Mouse (Mus musculus) heart, embryonic 12.5 days (tissue): Measurements from ENCODE around the gene Tmem233. TPM values are rescaled to one million over a fixed set of nuclear protein-coding genes. Genes with fewer than 3 reads are reported as not detected.

ENCODE experiments used
- ATAC-seq: fragments of 200-750 bp; cut with Nextera tagmentation; 2 replicates; pipeline ENCODE4 v1.8.0; 2017; ENCODE audit warnings: moderate TSS enrichment, moderate library complexity; ENCODE audit not compliant: insufficient number of reproducible peaks, low FRiP score
- H3K27ac ChIP-seq: fragments of 300-500 bp; sonication (generic); 2 replicates; pipeline ENCODE4 v1.5.1; 2016; ENCODE audit warnings: mild to moderate bottlenecking, moderate library complexity; ENCODE audit not compliant: poor library complexity, severe bottlenecking
- H3K27me3 ChIP-seq: fragments of 300-500 bp; sonication (generic); replicated peaks from 2 replicates; pipeline ENCODE4 v1.6.1; 2016; ENCODE audit warnings: mild to moderate bottlenecking, moderate library complexity
- H3K36me3 ChIP-seq: fragments of 300-500 bp; sonication (generic); 2 replicates; pipeline ENCODE4 v1.6.1; 2016; ENCODE audit warnings: mild to moderate bottlenecking, moderate library complexity
- H3K4me1 ChIP-seq: fragments of 300-500 bp; sonication (generic); replicated peaks from 2 replicates; pipeline ENCODE4 v1.6.1; 2016; ENCODE audit warnings: mild to moderate bottlenecking
- H3K4me2 ChIP-seq: fragments of 300-500 bp; sonication (generic); 2 replicates; pipeline ENCODE4 v1.6.1; 2016; ENCODE audit warnings: mild to moderate bottlenecking, moderate library complexity
- H3K4me3 ChIP-seq: fragments of 300-500 bp; sonication (generic); 2 replicates; pipeline ENCODE4 v1.5.1; 2016; ENCODE audit warnings: mild to moderate bottlenecking
- H3K9ac ChIP-seq: fragments of 300-500 bp; sonication (generic); 2 replicates; pipeline ENCODE4 v1.6.1; 2016; ENCODE audit warnings: mild to moderate bottlenecking, moderate library complexity
- H3K9me3 ChIP-seq: fragments of 300-500 bp; sonication (generic); replicated peaks from 2 replicates; pipeline ENCODE4 v1.6.1; 2016; ENCODE audit warnings: mild to moderate bottlenecking, moderate library complexity
- WGBS: fragments of 180-500 bp; shearing (Covaris S2); methylation state at CpG from one replicate; pipeline ENCODE4 v1.1.7; 2016; 5-methylcytosine and 5-hydroxymethylcytosine counted together
- polyA plus RNA-seq: library from polyadenylated mRNA; unstranded; fragments of >200 nt; fragmentation: Nextera tagmentation; extraction: Ambion mirVana; gene quantifications from 2 replicates; pipeline ENCODE4 v1.2.1, GENCODE M21; 2016

The Tmem233 gene
- polyA plus RNA-seq, 1 experiment from 2014 or later: not detected

DNA sequence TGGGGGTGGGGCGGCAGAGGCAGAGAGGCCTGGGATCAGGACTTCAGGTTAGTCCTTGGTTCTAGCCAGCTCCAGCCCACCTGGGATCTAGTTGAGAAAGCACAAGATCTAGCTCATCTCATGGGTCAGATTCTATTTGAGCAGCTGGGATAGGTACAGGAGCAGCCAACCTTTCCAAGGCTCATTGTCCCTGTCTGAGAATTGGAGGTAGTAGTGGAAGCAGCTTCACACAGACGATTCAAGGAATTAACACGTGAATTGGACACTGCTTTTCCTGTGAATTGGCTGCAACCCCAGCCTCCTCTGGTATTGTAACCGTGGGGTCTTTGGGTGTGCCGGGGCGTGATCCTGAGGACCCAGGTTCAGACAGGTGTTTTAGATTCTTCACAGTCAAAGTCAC, 30.2 kb downstream of the Tmem233 start:
- ATAC-seq: no peak
- 46% methylated on average over 6 of the region's 6 CpGs for WGBS

GRCm38 (mm10) chr5:116052171-116052570, 30.9 kb downstream of the Tmem233 start:
- Histone ChIP-seq H3K9me3 (no peaks in the 10 kb centered on the region), H3K27me3 (0 out of 2 replicates have a peak, but pooled peaks cover 7% of the 10 kb centered on the region), H3K4me3 (no peak overlapping the region), H3K4me2 (no peak overlapping the region), H3K4me1 (0 out of 2 replicates have a peak, but pooled peaks cover 2% of the 10 kb centered on the region), H3K9ac (no peak overlapping the region), H3K27ac (no peak overlapping the region), H3K36me3 (no peaks in the 10 kb centered on the region)
- WGBS: 75% methylated on average over 5 of the region's 5 CpGs
- ATAC-seq: no peak

More for the DNA sequence above, 30.2 kb downstream of the Tmem233 start:
- Histone ChIP-seq H3K27ac (no peak overlapping the region), H3K4me1 (0 out of 2 replicates have a peak, but pooled peaks cover 2% of the 10 kb centered on the region), H3K27me3 (0 out of 2 replicates have a peak, but pooled peaks cover 7% of the 10 kb centered on the region), H3K9me3 (no peaks in the 10 kb centered on the region), H3K9ac (no peak overlapping the region), H3K4me2 (no peak overlapping the region), H3K4me3 (no peak overlapping the region), H3K36me3 (no peaks in the 10 kb centered on the region)

GRCm38 (mm10) chr5:116049821-116050220, 33.2 kb downstream of the Tmem233 start:
- Histone ChIP-seq H3K27ac (no peak overlapping the region), H3K36me3 (no peaks in the 10 kb centered on the region), H3K4me3 (no peak overlapping the region), H3K9ac (no peak overlapping the region), H3K4me1 (0 out of 2 replicates have a peak, but pooled peaks cover 2% of the 10 kb centered on the region), H3K9me3 (no peaks in the 10 kb centered on the region), H3K27me3 (0 out of 2 replicates have a peak, but pooled peaks cover 7% of the 10 kb centered on the region), H3K4me2 (no peak overlapping the region)
- WGBS: 75% methylated on average over 4 of the region's 4 CpGs
- ATAC-seq: no peak

GRCm38 (mm10) chr5:116048321-116048720, 34.7 kb downstream of the Tmem233 start:
- 66% methylated on average over 3 of the region's 3 CpGs for WGBS
- no peak for ATAC-seq
- H3K4me1 ChIP-seq: 0 out of 2 replicates have a peak, but pooled peaks cover 2% of the 10 kb centered on the region
- 0 out of 2 replicates have a peak, but pooled peaks cover 7% of the 10 kb centered on the region for H3K27me3 ChIP-seq
- H3K4me2 ChIP-seq: no peak overlapping the region
- no peak overlapping the region for H3K27ac ChIP-seq
- H3K4me3 ChIP-seq: no peak overlapping the region
- no peak overlapping the region for H3K9ac ChIP-seq
- H3K9me3 ChIP-seq: no peaks in the 10 kb centered on the region
- H3K36me3 ChIP-seq: no peaks in the 10 kb centered on the region

DNA sequence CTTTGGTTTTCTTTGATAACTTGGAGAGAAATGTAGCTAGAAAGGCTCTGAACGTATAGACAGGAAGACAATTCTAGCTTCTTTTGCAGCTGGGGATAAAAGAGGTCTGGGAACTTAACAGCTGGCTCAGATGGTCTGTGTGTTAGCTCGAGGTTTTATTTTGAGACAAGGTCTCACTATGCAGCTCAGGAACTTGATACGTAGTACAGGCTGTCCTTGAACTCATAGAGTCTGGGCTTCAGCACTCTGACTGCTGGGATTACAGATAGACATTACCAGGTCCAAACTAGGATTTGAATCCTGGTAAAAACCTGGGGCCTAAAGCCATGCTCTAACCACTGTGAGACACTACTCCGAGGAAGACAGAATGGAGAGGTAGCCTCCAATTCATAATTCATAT, 36.8 kb downstream of the Tmem233 start:
- Histone ChIP-seq H3K4me1 (0 out of 2 replicates have a peak, but pooled peaks cover 2% of the 10 kb centered on the region), H3K36me3 (no peaks in the 10 kb centered on the region), H3K4me2 (no peak overlapping the region), H3K9me3 (no peaks in the 10 kb centered on the region), H3K27ac (no peak overlapping the region), H3K9ac (no peak overlapping the region), H3K27me3 (no peaks in the 10 kb centered on the region), H3K4me3 (no peak overlapping the region)
- 74% methylated on average over 4 of the region's 4 CpGs for WGBS
- no peak for ATAC-seq

GRCm38 (mm10) chr5:116045581-116045980, 37.5 kb downstream of the Tmem233 start:
- no peak overlapping the region for H3K4me2 ChIP-seq
- 0 out of 2 replicates have a peak, but pooled peaks cover 4% of the 10 kb centered on the region for H3K27me3 ChIP-seq
- H3K9me3 ChIP-seq: no peaks in the 10 kb centered on the region
- 80% methylated on average over 8 of the region's 8 CpGs for WGBS
- no peak for ATAC-seq
- H3K4me1 ChIP-seq: 0 out of 2 replicates have a peak, but pooled peaks cover 2% of the 10 kb centered on the region
- H3K27ac ChIP-seq: no peak overlapping the region
- H3K4me3 ChIP-seq: no peak overlapping the region
- no peaks in the 10 kb centered on the region for H3K36me3 ChIP-seq
- H3K9ac ChIP-seq: no peak overlapping the region

DNA sequence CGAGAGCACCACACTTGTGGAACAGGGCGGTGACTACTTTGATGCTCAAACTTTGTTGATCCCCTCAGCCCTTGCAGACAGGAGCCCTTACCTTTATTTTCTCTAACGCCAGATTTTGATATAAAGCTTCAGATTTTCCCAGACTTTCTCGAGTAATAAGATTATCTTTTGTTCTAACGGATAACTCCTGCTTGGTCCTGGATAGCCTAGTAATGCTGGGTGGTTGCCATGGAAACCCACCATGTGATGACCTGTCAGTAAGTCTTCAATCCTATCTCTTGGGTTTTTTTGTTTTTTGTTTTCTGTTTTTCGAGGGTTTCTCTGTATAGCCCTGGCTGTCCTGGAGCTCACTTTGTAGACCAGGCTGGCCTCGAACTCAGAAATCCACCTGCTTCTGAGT, 40.8 kb downstream of the Tmem233 start:
- Histone ChIP-seq H3K27ac (no peak overlapping the region), H3K9ac (no peak overlapping the region), H3K4me2 (no peak overlapping the region), H3K36me3 (no peaks in the 10 kb centered on the region), H3K9me3 (no peaks in the 10 kb centered on the region), H3K27me3 (0 out of 2 replicates have a peak, but pooled peaks cover 8% of the 10 kb centered on the region), H3K4me3 (no peak overlapping the region), H3K4me1 (no peaks in the 10 kb centered on the region)
- WGBS: 57% methylated on average over 7 of the region's 7 CpGs
- ATAC-seq: no peak

- 0 out of 2 replicates have a peak, but pooled peaks cover 15% of the 10 kb centered on the region for H3K27me3 ChIP-seq
- H3K4me2 ChIP-seq: peak overlapping the region; percentile 39
- no peak overlapping the region for H3K9ac ChIP-seq
- no peaks in the 10 kb centered on the region for H3K4me1 ChIP-seq
- ATAC-seq: no peak
- 0 out of 2 replicates have a peak, but pooled peaks cover 5% of the 10 kb centered on the region for H3K9me3 ChIP-seq
- WGBS: 26% methylated on average over 11 of the region's 11 CpGs
- H3K27ac ChIP-seq: no peak overlapping the region
- 0 out of 2 replicates have a peak overlapping the region, but pooled peaks have one; percentile 4 for H3K4me3 ChIP-seq
- no peaks in the 10 kb centered on the region for H3K36me3 ChIP-seq
Observed at GRCm38 (mm10) chr5:116039706-116040105, 43.3 kb downstream of the Tmem233 start.

DNA sequence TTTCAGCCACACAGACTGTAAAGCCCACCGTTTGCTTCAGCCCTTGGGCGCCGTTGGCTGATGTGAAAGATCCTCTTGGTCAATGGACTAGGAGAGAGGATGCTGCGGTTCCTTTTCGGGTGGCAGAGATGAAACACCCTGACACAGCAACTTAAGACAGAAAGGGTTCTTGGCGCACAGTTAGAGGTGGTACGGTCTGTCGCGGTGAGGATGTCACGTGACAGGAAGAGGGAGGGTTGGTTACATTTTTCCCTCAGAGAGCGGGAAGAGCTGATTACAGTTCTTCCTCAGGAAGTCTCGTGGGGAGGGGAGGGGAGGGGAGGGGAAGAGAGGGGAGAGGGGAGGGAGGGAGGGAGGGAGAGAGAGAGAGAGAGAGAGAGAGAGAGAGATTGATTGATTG, 45.3 kb downstream of the Tmem233 start:
- WGBS: 47% methylated on average over 11 of the region's 12 CpGs
- ATAC-seq: no peak
- no peaks in the 10 kb centered on the region for H3K36me3 ChIP-seq

DNA sequence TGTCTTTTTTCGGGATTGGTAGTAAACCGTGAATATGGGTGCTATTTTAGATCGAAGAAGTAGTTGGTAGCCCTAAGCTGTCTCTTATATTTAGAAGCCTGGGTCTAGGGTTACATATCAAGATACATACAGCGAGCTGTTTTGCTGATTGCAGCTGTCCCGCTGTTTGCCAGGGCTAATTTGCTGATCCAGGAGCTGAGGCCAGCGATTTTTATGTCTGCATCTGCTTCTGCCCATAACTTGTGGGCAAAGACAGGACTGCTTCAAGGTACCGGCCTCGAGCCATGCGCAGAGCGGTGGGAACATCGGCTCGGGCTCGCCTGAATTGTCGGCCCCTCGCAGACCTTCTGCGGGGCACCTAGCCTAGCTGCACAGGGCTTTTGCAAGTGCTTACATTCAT, 46.6 kb downstream of the Tmem233 start:
- Histone ChIP-seq H3K27me3 (0 out of 2 replicates have a peak, but pooled peaks cover 15% of the 10 kb centered on the region), H3K27ac (no peak overlapping the region), H3K4me2 (no peak overlapping the region), H3K4me1 (no peaks in the 10 kb centered on the region), H3K9me3 (0 out of 2 replicates have a peak, but pooled peaks cover 5% of the 10 kb centered on the region), H3K36me3 (no peaks in the 10 kb centered on the region), H3K9ac (no peak overlapping the region), H3K4me3 (no peak overlapping the region)
- no peak for ATAC-seq
- 66% methylated on average over 16 of the region's 16 CpGs for WGBS

More for the DNA sequence above, 45.3 kb downstream of the Tmem233 start:
- H3K9me3 ChIP-seq: 0 out of 2 replicates have a peak, but pooled peaks cover 5% of the 10 kb centered on the region
- H3K27me3 ChIP-seq: 0 out of 2 replicates have a peak, but pooled peaks cover 15% of the 10 kb centered on the region
- no peak overlapping the region for H3K27ac ChIP-seq
- H3K4me2 ChIP-seq: no peak overlapping the region
- H3K4me1 ChIP-seq: no peaks in the 10 kb centered on the region
- H3K4me3 ChIP-seq: no peak overlapping the region
- no peak overlapping the region for H3K9ac ChIP-seq

- WGBS: 3% methylated on average over 14 of the region's 14 CpGs
Observed at GRCm38 (mm10) chr5:116031190-116031577, 51.9 kb downstream of the Tmem233 start.

More at GRCm38 (mm10) chr5:116031190-116031577, 51.9 kb downstream of the Tmem233 start:
- Histone ChIP-seq H3K4me2 (peak overlapping the region; percentile 53), H3K4me1 (peaks cover 12% of the 10 kb centered on the region), H3K27ac (no peak overlapping the region), H3K36me3 (no peaks in the 10 kb centered on the region), H3K9ac (no peak overlapping the region), H3K9me3 (0 out of 2 replicates have a peak, but pooled peaks cover 5% of the 10 kb centered on the region), H3K27me3 (no peaks in the 10 kb centered on the region), H3K4me3 (no peak overlapping the region)
- no peak for ATAC-seq
